Mouse (Mus musculus): Measurements from ENCODE around the gene Smco3.
A peak's percentile ranks its signal among the peaks of the same experiment; 100 is the strongest.
"Not testable (repeated sequence)": the region's sequence is repeated elsewhere in the genome, so short reads cannot be mapped to it uniquely, and the experiment has no call there.

Gene Smco3

GRCm38 (mm10) chr6:136804705-136805408 is 30.4 kb downstream of the Smco3 start:
- DNase-seq (ENCODE audit: low spot score) = peak; percentile 73

GRCm38 (mm10) chr6:136803739-136804633 is 31.3 kb downstream of the Smco3 start, which contains the start of gene Hist4h4:
Gene Hist4h4 (minus strand): TSS chr6:136804415.
- peak; percentile 96 for DNase-seq (ENCODE audit: low spot score)

- no peak for DNase-seq (ENCODE audit: low spot score)
Measured at GRCm38 (mm10) chr6:136803093-136803738, 32.0 kb downstream of the Smco3 start.

- no peak for DNase-seq (ENCODE audit: low spot score)
Measured at GRCm38 (mm10) chr6:136801274-136801673, 34.0 kb downstream of the Smco3 start.

- no peak for DNase-seq (ENCODE audit: low spot score)
Measured at GRCm38 (mm10) chr6:136800710-136801109, 34.5 kb downstream of the Smco3 start.

GRCm38 (mm10) chr6:136797874-136798693 is 37.2 kb downstream of the Smco3 start:
- not testable (repeated sequence) for DNase-seq (ENCODE audit: low spot score)

GRCm38 (mm10) chr6:136795850-136796249 is 39.4 kb downstream of the Smco3 start:
- DNase-seq (ENCODE audit: low spot score) = no peak

- DNase-seq (ENCODE audit: low spot score) = no peak
Measured at GRCm38 (mm10) chr6:136795110-136795509, 40.1 kb downstream of the Smco3 start.

- DNase-seq (ENCODE audit: low spot score) = no peak
Measured at GRCm38 (mm10) chr6:136793831-136794525, 41.3 kb downstream of the Smco3 start.

GRCm38 (mm10) chr6:136792884-136793758 is 42.1 kb downstream of the Smco3 start:
- DNase-seq (ENCODE audit: low spot score) = no peak

GRCm38 (mm10) chr6:136789391-136789971 is 45.8 kb downstream of the Smco3 start:
- DNase-seq (ENCODE audit: low spot score) = no peak

GRCm38 (mm10) chr6:136782761-136783160 is 52.5 kb downstream of the Smco3 start:
- no peak for DNase-seq (ENCODE audit: low spot score)

GRCm38 (mm10) chr6:136782146-136782545 is 53.1 kb downstream of the Smco3 start:
- DNase-seq (ENCODE audit: low spot score) = no peak

- no peak for DNase-seq (ENCODE audit: low spot score)
Measured at GRCm38 (mm10) chr6:136781377-136781986, 53.8 kb downstream of the Smco3 start, which contains the start of gene Gucy2c. Gene Gucy2c (minus strand): TSS chr6:136781765.
